Mouse (Mus musculus) limb, embryonic 11.5 days (tissue): ENCODE data around the gene Pdzk1ip1. TPM values are rescaled to one million over a fixed set of nuclear protein-coding genes. Genes with fewer than 3 reads are reported as not detected.
A peak's percentile ranks its signal among the peaks of the same experiment; 100 is the strongest.

ENCODE experiments used
- ATAC-seq: fragments of 200-750 bp; cut with Nextera tagmentation; 2 replicates; pipeline ENCODE4 v1.8.0; 2017; ENCODE audit warnings: low read depth; ENCODE audit not compliant: insufficient number of reproducible peaks, low FRiP score, low TSS enrichment
- DNase-seq: peaks from one replicate; pipeline ENCODE4 v3.0.0-alpha.2; 2015; ENCODE audit warnings: low spot score
- H3K27ac ChIP-seq: fragments of 300-500 bp; sonication (generic); replicated peaks from 2 replicates; pipeline ENCODE4 v1.5.1; 2014; ENCODE audit warnings: low read depth, mild to moderate bottlenecking, low read length
- H3K27me3 ChIP-seq: fragments of 300-500 bp; sonication (generic); 2 replicates; pipeline ENCODE4 v1.6.1; 2014; ENCODE audit warnings: mild to moderate bottlenecking, low read length, mixed read lengths; ENCODE audit not compliant: control insufficient read depth, insufficient read depth
- H3K36me3 ChIP-seq: fragments of 300-500 bp; sonication (generic); 2 replicates; pipeline ENCODE4 v1.6.1; 2014; ENCODE audit warnings: mild to moderate bottlenecking, low read length, moderate library complexity, mixed read lengths; ENCODE audit not compliant: control insufficient read depth, insufficient read depth
- H3K4me1 ChIP-seq: fragments of 300-500 bp; sonication (generic); 2 replicates; pipeline ENCODE4 v1.6.1; 2014; ENCODE audit warnings: low read length, mixed read lengths; ENCODE audit not compliant: control insufficient read depth, insufficient read depth
- H3K4me2 ChIP-seq: fragments of 300-500 bp; sonication (generic); 2 replicates; pipeline ENCODE4 v1.6.1; 2014; ENCODE audit warnings: low read depth, mild to moderate bottlenecking, moderate library complexity; ENCODE audit not compliant: severe bottlenecking
- H3K4me3 ChIP-seq: fragments of 300-500 bp; sonication (generic); 2 replicates; pipeline ENCODE4 v1.5.1; 2014; ENCODE audit warnings: low read depth, low read length
- H3K9ac ChIP-seq: fragments of 300-500 bp; sonication (generic); 2 replicates; pipeline ENCODE4 v1.6.1; 2014; ENCODE audit warnings: mild to moderate bottlenecking, low read length
- H3K9me3 ChIP-seq: fragments of 300-500 bp; sonication (generic); 2 replicates; pipeline ENCODE4 v1.6.1; 2016; ENCODE audit warnings: low read length; ENCODE audit not compliant: control insufficient read depth
- WGBS: fragments of 180-500 bp; shearing (Covaris S2); extraction: QIAGEN DNeasy Blood & Tissue Kit; methylation state at CpG from one replicate; pipeline ENCODE4 v1.1.7; 2014; 5-methylcytosine and 5-hydroxymethylcytosine counted together
- polyA plus RNA-seq: library from polyadenylated mRNA; unstranded; fragments of >200 nt; fragmentation: Nextera tagmentation; extraction: Ambion mirVana; gene quantifications from 2 replicates; pipeline ENCODE4 v1.2.1, GENCODE M21; 2014

Pdzk1ip1 gene
- polyA plus RNA-seq, 1 experiment from 2014 or later = 12.3 TPM

DNA sequence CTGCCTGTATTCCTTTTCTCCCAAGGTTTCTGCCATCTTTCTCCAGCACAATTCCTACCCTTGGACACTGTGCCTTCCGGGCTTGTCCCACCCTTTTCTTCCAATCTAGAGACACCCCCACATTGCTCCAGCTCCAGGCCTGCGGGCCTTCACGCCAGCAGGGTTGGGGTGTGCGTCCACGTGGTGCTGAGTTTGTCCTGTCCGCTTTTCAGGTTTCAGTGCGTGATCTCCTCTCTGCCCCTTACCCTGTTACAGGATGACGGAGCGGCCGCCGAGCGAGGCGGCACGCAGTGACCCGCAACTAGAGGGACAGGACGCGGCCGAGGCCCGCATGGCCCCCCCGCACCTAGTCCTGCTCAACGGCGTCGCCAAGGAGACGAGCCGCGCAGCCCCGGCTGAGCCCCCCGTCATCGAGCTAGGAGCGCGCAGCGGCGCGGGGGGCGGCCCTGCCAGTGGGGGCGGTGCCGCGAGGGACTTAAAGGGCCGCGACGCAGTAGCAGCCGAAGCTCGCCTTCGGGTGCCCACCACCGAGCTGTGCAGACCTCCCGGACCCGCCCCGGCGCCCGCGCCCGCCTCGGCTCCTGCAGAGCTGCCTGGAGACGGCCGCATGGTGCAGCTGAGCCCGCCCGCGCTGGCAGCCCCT lies 25.5 kb upstream of the Pdzk1ip1 start:
- under 1% methylated on average over 54 of the region's 58 CpGs for WGBS
- ATAC-seq = peak; percentile 76
- Histone ChIP-seq H3K4me1 (peaks cover 8% of the 10 kb centered on the region), H3K27ac (no peak overlapping the region), H3K4me3 (peak overlapping the region; percentile 38), H3K9me3 (no peaks in the 10 kb centered on the region), H3K36me3 (no peaks in the 10 kb centered on the region), H3K27me3 (peaks cover 78% of the 10 kb centered on the region), H3K9ac (peak overlapping the region; percentile 8; the same call in 1 of the 2 replicates), H3K4me2 (peak overlapping the region; percentile 74)
- DNase-seq = peak; percentile 68

DNA sequence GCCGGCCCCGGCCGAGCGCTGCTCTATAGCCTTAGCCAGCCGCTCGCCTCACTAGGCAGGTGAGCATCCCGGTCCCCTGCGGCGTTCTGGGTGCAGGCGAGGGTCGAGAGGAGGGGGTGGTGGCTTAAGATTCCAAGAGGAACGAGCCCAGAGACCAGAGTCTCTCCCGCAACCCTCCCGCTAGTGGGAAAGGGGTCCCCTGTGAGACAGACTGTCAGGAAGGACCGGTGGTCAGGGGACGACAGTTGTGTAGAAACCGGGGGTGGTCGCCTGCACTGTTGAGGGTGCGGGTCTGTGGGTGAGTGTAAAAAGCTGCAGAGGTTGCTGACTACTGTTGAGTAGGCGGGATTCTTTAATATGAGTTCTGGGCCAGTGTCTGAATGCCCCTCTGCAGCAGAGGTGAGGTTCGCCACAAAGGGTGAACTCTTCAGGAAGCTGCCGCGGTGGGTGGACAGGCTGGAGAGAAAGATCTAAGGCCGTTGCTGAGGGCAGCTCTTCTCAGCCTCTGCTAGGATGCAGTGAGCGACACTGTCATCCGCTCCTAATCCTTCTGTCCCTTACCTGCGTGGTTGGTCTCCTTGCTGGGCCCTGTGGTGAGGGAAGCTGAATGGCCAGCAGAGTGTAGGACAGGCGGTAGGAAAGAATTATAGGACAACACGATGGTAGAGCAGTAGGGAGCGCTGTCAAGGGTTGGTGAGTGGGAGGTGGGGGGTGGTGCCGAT lies 24.8 kb upstream of the Pdzk1ip1 start:
- H3K4me1 ChIP-seq = peaks cover 8% of the 10 kb centered on the region
- ATAC-seq (peak; percentile 16; the same call in 1 of the 2 replicates), DNase-seq (peak; percentile 28)
- peaks cover 71% of the 10 kb centered on the region for H3K27me3 ChIP-seq
- H3K4me3 ChIP-seq = peak overlapping the region; percentile 38
- H3K27ac ChIP-seq = no peak overlapping the region
- H3K9me3 ChIP-seq = no peaks in the 10 kb centered on the region
- peak overlapping the region; percentile 74 for H3K4me2 ChIP-seq
- no peak overlapping the region; the same call in 1 of the 2 replicates for H3K9ac ChIP-seq
- under 1% methylated on average over 31 of the region's 31 CpGs for WGBS
- no peaks in the 10 kb centered on the region for H3K36me3 ChIP-seq

DNA sequence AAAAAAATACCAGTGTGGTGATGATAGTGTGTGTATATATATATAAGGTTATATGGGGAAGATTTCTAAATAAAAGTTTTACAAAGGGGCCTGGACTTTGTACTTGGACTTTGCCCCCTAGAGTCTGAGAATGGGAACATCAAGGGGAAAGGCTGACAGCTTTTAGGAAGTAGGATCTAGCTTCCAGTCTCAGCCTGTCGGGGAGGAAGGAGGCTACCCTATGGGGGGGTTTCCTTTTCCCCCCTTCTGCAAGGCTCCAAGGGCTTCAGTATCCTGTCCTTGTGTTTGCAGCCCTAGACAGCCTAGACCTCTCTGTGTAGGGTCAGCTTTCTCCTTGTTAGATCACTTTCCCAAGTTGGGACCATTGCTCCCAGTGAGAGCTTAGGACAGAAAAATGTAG lies 16.8 kb upstream of the Pdzk1ip1 start:
- H3K27me3 ChIP-seq = no peaks in the 10 kb centered on the region; the same call in 1 of the 2 replicates
- H3K4me2 ChIP-seq = no peak overlapping the region
- WGBS = 50% methylated on average over 1 of the region's 1 CpGs
- H3K9ac ChIP-seq = no peak overlapping the region
- no peak overlapping the region for H3K27ac ChIP-seq
- no peak overlapping the region for H3K4me3 ChIP-seq
- H3K9me3 ChIP-seq = no peaks in the 10 kb centered on the region
- H3K36me3 ChIP-seq = no peaks in the 10 kb centered on the region
- DNase-seq (no peak), ATAC-seq (no peak)
- H3K4me1 ChIP-seq = no peaks in the 10 kb centered on the region

DNA sequence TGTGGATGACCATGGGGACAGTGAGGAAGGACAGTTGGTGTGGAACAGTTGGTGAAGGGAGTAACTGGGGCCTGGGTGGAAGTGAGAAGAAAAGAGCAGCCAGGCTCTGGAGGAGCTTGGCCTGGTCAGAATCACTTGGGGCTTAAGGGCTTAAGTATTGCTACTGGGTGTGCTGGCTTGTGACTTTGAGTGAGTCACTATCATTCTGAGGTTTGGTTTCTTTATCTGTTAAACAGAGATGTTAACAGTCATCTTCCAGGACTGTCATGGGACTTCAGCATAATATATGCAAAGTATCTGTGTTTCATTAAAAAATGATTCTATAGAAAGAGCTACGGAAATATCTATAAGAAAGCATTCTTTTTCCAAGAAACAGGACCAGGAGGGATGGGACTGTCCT lies 13.7 kb upstream of the Pdzk1ip1 start:
- no peak for ATAC-seq
- H3K4me2 ChIP-seq = no peak overlapping the region
- no peak overlapping the region for H3K4me3 ChIP-seq
- no peaks in the 10 kb centered on the region for H3K27me3 ChIP-seq
- 88% methylated on average over 1 of the region's 1 CpGs for WGBS
- H3K27ac ChIP-seq = no peak overlapping the region
- no peaks in the 10 kb centered on the region for H3K36me3 ChIP-seq
- DNase-seq = no peak
- H3K9me3 ChIP-seq = no peaks in the 10 kb centered on the region
- no peak overlapping the region for H3K9ac ChIP-seq
- 0 out of 2 replicates have a peak, but pooled peaks cover 5% of the 10 kb centered on the region for H3K4me1 ChIP-seq

DNA sequence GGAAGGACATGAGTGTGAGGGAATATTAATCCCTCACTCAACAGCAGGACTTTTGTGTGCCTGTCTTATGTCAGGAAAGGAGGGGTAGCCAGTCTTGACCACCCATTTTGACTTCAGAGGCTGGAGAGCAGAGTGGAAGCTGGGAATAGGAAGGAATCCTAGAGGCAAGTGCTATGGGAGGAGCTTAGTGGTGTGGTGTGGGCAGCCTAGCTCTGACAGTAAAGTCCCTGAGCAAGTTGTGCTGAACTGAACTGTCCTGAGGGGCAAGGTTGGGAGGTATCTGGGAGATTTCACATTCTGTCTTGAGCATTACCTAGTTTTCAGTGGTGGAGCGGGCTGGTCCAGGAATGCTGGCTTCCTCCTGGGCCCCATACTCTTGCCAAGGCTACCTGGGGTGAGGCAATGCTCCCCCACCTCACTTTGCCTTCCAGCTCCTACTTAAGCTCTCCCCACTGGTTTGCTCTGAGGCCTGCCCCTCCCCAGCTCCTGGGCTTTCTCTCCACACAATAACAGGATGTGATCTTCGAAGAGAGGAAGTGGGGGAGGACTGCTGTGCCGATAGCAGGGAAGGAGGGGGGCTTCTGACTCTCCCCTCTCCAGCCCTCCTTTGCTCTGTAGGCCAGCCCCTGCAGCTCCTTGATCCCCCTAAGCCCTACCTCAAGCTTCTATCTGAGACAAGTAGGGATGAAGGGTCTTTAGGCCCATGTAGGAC lies 13.1 kb upstream of the Pdzk1ip1 start:
- no peak overlapping the region for H3K4me2 ChIP-seq
- no peak overlapping the region for H3K4me3 ChIP-seq
- DNase-seq = no peak
- H3K27ac ChIP-seq = no peak overlapping the region
- H3K9ac ChIP-seq = no peak overlapping the region
- 0 out of 2 replicates have a peak, but pooled peaks cover 5% of the 10 kb centered on the region for H3K4me1 ChIP-seq
- no peak for ATAC-seq
- H3K9me3 ChIP-seq = no peaks in the 10 kb centered on the region
- H3K36me3 ChIP-seq = no peaks in the 10 kb centered on the region
- no peaks in the 10 kb centered on the region for H3K27me3 ChIP-seq
- WGBS = 33% methylated on average over 2 of the region's 3 CpGs

DNA sequence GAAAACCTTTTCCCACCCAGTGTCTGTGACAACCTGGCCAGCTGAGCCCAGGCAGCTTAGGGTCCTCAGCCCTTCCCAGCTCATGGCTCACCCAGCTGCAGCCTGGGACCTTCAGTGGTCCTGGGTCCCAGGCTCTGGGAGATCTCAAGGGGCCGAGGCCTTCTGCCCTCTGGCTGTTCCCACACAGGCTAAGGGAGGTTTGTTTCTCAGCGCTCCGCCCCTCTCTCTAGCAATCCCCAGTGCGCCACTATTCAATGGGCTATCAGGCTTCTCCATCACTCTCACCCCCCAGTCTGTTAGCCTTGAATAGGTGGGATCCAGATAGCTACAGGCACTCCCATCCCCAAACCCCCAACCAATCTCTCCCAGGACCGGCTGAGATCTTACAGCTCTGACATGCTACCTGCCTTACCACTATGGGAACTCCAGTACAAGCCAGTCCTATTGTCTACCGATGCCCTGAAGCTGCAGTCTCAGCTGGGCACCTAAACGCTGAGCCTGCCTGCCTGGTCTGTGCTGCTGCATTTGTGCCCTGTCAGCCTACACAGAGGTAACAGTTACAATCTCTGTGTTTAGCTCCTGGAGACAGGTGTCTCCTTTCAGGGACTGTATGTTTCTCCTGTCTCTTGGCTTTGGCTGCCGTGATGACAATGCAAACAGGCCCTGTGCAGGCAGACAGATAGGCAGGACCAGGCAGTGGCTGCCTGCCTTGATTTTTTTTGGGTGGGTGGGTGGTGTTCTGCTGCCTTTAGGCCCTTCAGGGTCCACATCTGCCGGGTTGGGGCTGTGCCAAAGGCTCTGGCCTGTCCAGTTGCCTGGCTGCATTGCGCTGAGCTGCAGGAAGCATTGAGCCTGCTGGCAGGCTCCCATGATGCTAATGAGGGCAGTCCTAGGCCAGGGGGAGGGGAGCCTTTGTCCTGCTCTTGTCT lies 9.4 kb upstream of the Pdzk1ip1 start:
- ATAC-seq (no peak), DNase-seq (no peak)
- Histone ChIP-seq H3K9ac (no peak overlapping the region), H3K27ac (no peak overlapping the region), H3K36me3 (no peaks in the 10 kb centered on the region), H3K4me3 (no peak overlapping the region), H3K4me1 (0 out of 2 replicates have a peak, but pooled peaks cover 5% of the 10 kb centered on the region), H3K4me2 (no peak overlapping the region), H3K9me3 (no peaks in the 10 kb centered on the region), H3K27me3 (no peaks in the 10 kb centered on the region)
- 36% methylated on average over 10 of the region's 10 CpGs for WGBS

DNA sequence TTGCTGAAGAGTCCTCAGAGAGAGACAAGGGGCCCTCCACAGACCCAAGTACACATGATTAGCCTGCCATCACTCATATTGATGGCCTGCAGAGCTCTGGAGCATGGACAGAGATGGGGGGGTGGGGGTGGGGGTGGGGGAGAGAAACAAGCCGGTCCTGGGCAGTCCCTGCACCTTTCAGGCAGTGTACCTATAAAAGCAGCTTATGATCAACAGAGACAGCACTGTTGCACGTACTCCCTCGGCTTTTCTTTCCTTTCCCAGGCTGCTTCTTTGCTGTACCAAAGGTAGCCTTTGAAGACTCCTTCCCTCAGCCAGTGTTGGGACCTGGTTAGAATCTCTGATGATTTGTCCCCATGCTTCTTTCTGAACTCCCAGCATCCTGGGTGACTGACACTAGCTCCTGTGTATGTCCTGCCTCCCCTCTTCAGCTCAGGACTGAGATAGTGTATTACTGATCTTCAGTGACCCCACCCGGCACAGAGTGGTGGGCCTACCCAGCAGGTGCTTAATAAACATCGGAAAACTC lies 8.6 kb upstream of the Pdzk1ip1 start:
- 22% methylated on average over 5 of the region's 5 CpGs for WGBS

More for the DNA sequence above, 8.6 kb upstream of the Pdzk1ip1 start:
- DNase-seq (no peak), ATAC-seq (no peak)
- Histone ChIP-seq H3K36me3 (no peaks in the 10 kb centered on the region), H3K9me3 (no peaks in the 10 kb centered on the region), H3K4me1 (0 out of 2 replicates have a peak, but pooled peaks cover 5% of the 10 kb centered on the region), H3K4me2 (no peak overlapping the region), H3K9ac (no peak overlapping the region), H3K27me3 (no peaks in the 10 kb centered on the region), H3K27ac (no peak overlapping the region), H3K4me3 (no peak overlapping the region)
